Mouse (Mus musculus): ENCODE measurements around the gene Rassf7. TPM values are rescaled to one million over a fixed set of nuclear protein-coding genes. Genes with fewer than 3 reads are reported as not detected.

The Rassf7 gene
- total and polyA plus RNA-seq, 3 experiments = 4.1 to 11.6 (median 8.1) TPM

DNA sequence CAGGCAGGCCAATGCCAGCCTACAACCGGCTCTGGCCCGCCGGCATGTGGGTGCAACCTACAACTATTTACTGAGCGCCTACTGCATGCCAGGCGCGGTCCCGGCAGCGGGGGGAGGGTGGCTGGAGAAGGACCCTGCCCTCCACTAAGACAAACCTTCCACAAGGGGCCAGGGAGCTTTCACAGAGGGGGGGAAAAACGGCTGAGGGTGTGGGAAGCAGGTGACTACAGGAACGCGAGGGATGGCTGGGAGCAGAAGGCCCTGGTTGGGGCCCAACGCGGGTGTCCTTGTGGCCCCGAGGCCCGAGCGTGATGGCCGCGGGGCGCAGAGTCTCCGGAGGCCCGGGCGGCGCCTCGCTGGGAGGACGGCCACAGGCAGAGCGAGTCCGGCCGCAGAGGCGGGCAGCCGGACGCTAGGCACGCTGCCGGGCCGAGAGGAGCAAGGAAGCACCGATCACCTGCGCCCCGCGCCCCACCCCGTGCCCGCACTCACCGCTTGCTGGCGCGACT lies 22.3 kb upstream of the Rassf7 start:
- Histone ChIP-seq H3K36me3 (replicated peaks in 1 of 2; ENCODE audit: control insufficient read depth in 1 of 2, insufficient read depth in 1 of 2, low read length in 1 of 2) (peaks cover 31 to 41% of the 10 kb centered on the region in 2 experiments), H3K9me3 (replicated peaks; ENCODE audit: low read length) (no peaks in the 10 kb centered on the region), H3K4me1 (ENCODE audit: control insufficient read depth in 1 of 2, insufficient read depth in 2 of 2) (peaks cover 6 to 18% of the 10 kb centered on the region in 2 experiments), H3K79me2 (replicated peaks; ENCODE audit: control insufficient read depth, extremely low read depth, insufficient read depth, poor library complexity, severe bottlenecking) (no peaks in the 10 kb centered on the region), H3K4me2 (ENCODE audit: insufficient read depth, low read depth, poor library complexity, severe bottlenecking) (peak overlapping the region; percentile 76), H3K27ac (ENCODE audit: insufficient read depth, low read depth) (no peak overlapping the region; the same call in 1 of the 2 replicates), H3K9ac (ENCODE audit: insufficient read depth, low read depth) (peak overlapping the region; percentile 79), H3K27me3 (replicated peaks) (no peaks in the 10 kb centered on the region), H3K4me3 (replicated peaks in 1 of 3; ENCODE audit: low read depth in 2 of 3, low read length in 2 of 3, poor library complexity in 1 of 3) (peak overlapping the region; percentile 77 to 87 (median 85))
- no peak for DNase-seq (ENCODE audit: extremely low read depth)
- in situ Hi-C loops (cut with MboI; ENCODE audit: low pct_ligation_motif_present, low pct_unique_long_range_greater_than_20kb, low sequenced_read_pairs) = no loop called here
- dilution Hi-C loops (cut with MboI; ENCODE audit: extremely low pct_ligation_motif_present, extremely low pct_unique_long_range_greater_than_20kb, low sequenced_read_pairs) = no loop called here
- TF ChIP-seq UBTF (IDR thresholded peaks at IDR 0.05; ENCODE audit: low read depth, low read length) (peak; percentile 58; the same call in 1 of the 2 replicates), ZKSCAN1 (IDR thresholded peaks at IDR 0.05; ENCODE audit: borderline replicate concordance, low read depth, low read length) (no peak)

GRCm38 (mm10) chr7:141193948-141194347 lies 21.7 kb upstream of the Rassf7 start, which contains the start of the genes Hras and Lrrc56:
Hras (minus strand) TSS chr7:141194005.
Lrrc56 (plus strand) TSS chr7:141194157.
- Histone ChIP-seq H3K4me3 (replicated peaks in 1 of 3; ENCODE audit: low read depth in 2 of 3, low read length in 2 of 3, poor library complexity in 1 of 3) (peak within 1 kb of the TSS; percentile 85 to 87 (median 87)), H3K4me1 (ENCODE audit: control insufficient read depth in 1 of 2, insufficient read depth in 2 of 2) (peaks cover 6 to 18% of the 10 kb centered on the region in 2 experiments), H3K9ac (ENCODE audit: insufficient read depth, low read depth) (peak within 1 kb of the TSS; percentile 79), H3K27ac (ENCODE audit: insufficient read depth, low read depth) (peak within 1 kb of the TSS; percentile 8; the same call in 1 of the 2 replicates), H3K79me2 (replicated peaks; ENCODE audit: control insufficient read depth, extremely low read depth, insufficient read depth, poor library complexity, severe bottlenecking) (no peaks in the 10 kb centered on the region), H3K27me3 (replicated peaks) (no peaks in the 10 kb centered on the region), H3K36me3 (replicated peaks in 1 of 2; ENCODE audit: control insufficient read depth in 1 of 2, insufficient read depth in 1 of 2, low read length in 1 of 2) (peaks cover 31 to 36% of the 10 kb centered on the region in 2 experiments), H3K4me2 (ENCODE audit: insufficient read depth, low read depth, poor library complexity, severe bottlenecking) (peak within 1 kb of the TSS; percentile 86), H3K9me3 (replicated peaks; ENCODE audit: low read length) (no peaks in the 10 kb centered on the region)
- TF ChIP-seq POLR2AphosphoS2 (IDR thresholded peaks at IDR 0.05; ENCODE audit: low read depth, low read length) = peak; percentile 60; the same call in 1 of the 2 replicates
- no peak for TF ChIP-seq JUN (IDR thresholded peaks at IDR 0.05; ENCODE audit: insufficient read depth, low read depth, low read length)
- peak; percentile 89 for TF ChIP-seq CHD2 (IDR thresholded peaks at IDR 0.05; ENCODE audit: low read length)
- 0 out of 2 replicates have a peak, but pooled peaks have one; percentile 20 for TF ChIP-seq IRF4 (IDR thresholded peaks at IDR 0.05; ENCODE audit: low read depth, low read length)
- TF ChIP-seq ZMIZ1 (IDR thresholded peaks at IDR 0.05; ENCODE audit: low read depth, low read length) = peak; percentile 78
- peak; percentile 90 for TF ChIP-seq ELF1 (IDR thresholded peaks at IDR 0.05; ENCODE audit: low read depth, low read length)
- TF ChIP-seq MAX (IDR thresholded peaks at IDR 0.05; ENCODE audit: low read length) = peak; percentile 56
- TF ChIP-seq USF1 (IDR thresholded peaks at IDR 0.05; ENCODE audit: low read depth, low read length) = no peak
- peak; percentile 64; the same call in 1 of the 2 replicates for TF ChIP-seq HCFC1 (IDR thresholded peaks at IDR 0.05; ENCODE audit: low read depth, low read length)
- TF ChIP-seq MAZ (IDR thresholded peaks at IDR 0.05; ENCODE audit: low read depth, low read length) = 0 out of 2 replicates have a peak, but pooled peaks have one; percentile 48
- 0 out of 2 replicates have a peak, but pooled peaks have one; percentile 63 for TF ChIP-seq KAT2A (IDR thresholded peaks at IDR 0.05; ENCODE audit: insufficient replicate concordance, low read length)
- TF ChIP-seq TCF12 (IDR thresholded peaks at IDR 0.05; ENCODE audit: low read depth, low read length) = peak; percentile 78
- no peak for TF ChIP-seq SMC3 (IDR thresholded peaks at IDR 0.05; ENCODE audit: low read depth, low read length)
- TF ChIP-seq UBTF (IDR thresholded peaks at IDR 0.05; ENCODE audit: low read depth, low read length) = peak; percentile 14; the same call in 1 of the 2 replicates
- TF ChIP-seq MEF2A (IDR thresholded peaks at IDR 0.05; ENCODE audit: borderline replicate concordance, low read depth, low read length) = 0 out of 2 replicates have a peak, but pooled peaks have one; percentile 13
- peak; percentile 79 for TF ChIP-seq POLR2A (IDR thresholded peaks at IDR 0.05; ENCODE audit: low read depth, low read length)
- peak; percentile 88 for TF ChIP-seq NELFE (IDR thresholded peaks at IDR 0.05; ENCODE audit: low read depth, low read length)
- TF ChIP-seq E2F4 (IDR thresholded peaks at IDR 0.05; ENCODE audit: insufficient replicate concordance, low read depth, low read length) = no peak
- TF ChIP-seq NRF1 (IDR thresholded peaks at IDR 0.05; ENCODE audit: low read depth, low read length) = peak; percentile 50
- no peak for TF ChIP-seq BHLHE40 (IDR thresholded peaks at IDR 0.05; ENCODE audit: low read depth, low read length)
- 0 out of 2 replicates have a peak, but pooled peaks have one; percentile 11 for TF ChIP-seq ZNF384 (IDR thresholded peaks at IDR 0.05; ENCODE audit: low read depth, low read length)
- peak; percentile 98 for DNase-seq (ENCODE audit: extremely low read depth)
- in situ Hi-C loops (cut with MboI; ENCODE audit: low pct_ligation_motif_present, low pct_unique_long_range_greater_than_20kb, low sequenced_read_pairs) = no loop called here
- dilution Hi-C loops (cut with MboI; ENCODE audit: extremely low pct_ligation_motif_present, extremely low pct_unique_long_range_greater_than_20kb, low sequenced_read_pairs) = no loop called here

All from CH12.LX (cell line).